Mouse (Mus musculus) cerebellum, adult 11 months (tissue): ENCODE measurements at regions not wholly inside any gene's neighbourhood (a gene's known extent, or its start where the extent isn't known, plus 50 kb on each side); places are given as distances from the start of the nearest gene placed in this dataset.

Experiments
- DNase-seq: peaks from one replicate; pipeline ENCODE4 v3.0.0; 2022

- DNase-seq = no peak
Observed at GRCm38 (mm10) chr10:99375101-99375500, 112.1 kb downstream of the Dusp6 start.

- DNase-seq = no peak
Observed at GRCm38 (mm10) chr10:99376430-99376829, 113.4 kb downstream of the Dusp6 start.

- DNase-seq = no peak
Observed at GRCm38 (mm10) chr10:99377548-99377947, 114.5 kb downstream of the Dusp6 start.

- no peak for DNase-seq
Observed at GRCm38 (mm10) chr10:99379156-99379555, 116.1 kb downstream of the Dusp6 start.

- no peak for DNase-seq
Observed at GRCm38 (mm10) chr10:99380170-99380569, 117.1 kb downstream of the Dusp6 start.

- DNase-seq = no peak
Observed at GRCm38 (mm10) chr10:99383028-99383427, 120.0 kb downstream of the Dusp6 start.

GRCm38 (mm10) chr10:99384366-99384765, 121.3 kb downstream of the Dusp6 start:
- no peak for DNase-seq

GRCm38 (mm10) chr10:99384851-99385250, 121.8 kb downstream of the Dusp6 start:
- no peak for DNase-seq

GRCm38 (mm10) chr10:99385854-99386253, 122.8 kb downstream of the Dusp6 start:
- DNase-seq = no peak

GRCm38 (mm10) chr10:99388526-99388925, 125.5 kb downstream of the Dusp6 start:
- DNase-seq = no peak

- DNase-seq = no peak
Observed at GRCm38 (mm10) chr10:99388986-99389385, 126.0 kb downstream of the Dusp6 start.

GRCm38 (mm10) chr10:99390609-99391183, 127.7 kb downstream of the Dusp6 start:
- no peak for DNase-seq

- no peak for DNase-seq
Observed at GRCm38 (mm10) chr10:99391725-99392124, 128.7 kb downstream of the Dusp6 start.

GRCm38 (mm10) chr10:99392979-99393378, 129.9 kb downstream of the Dusp6 start:
- DNase-seq = no peak

- no peak for DNase-seq
Observed at GRCm38 (mm10) chr10:99393523-99393922, 130.5 kb downstream of the Dusp6 start.

GRCm38 (mm10) chr10:99395411-99395810, 132.4 kb downstream of the Dusp6 start:
- DNase-seq = no peak

GRCm38 (mm10) chr10:99396630-99397029, 133.6 kb downstream of the Dusp6 start:
- no peak for DNase-seq

GRCm38 (mm10) chr10:99400076-99400475, 137.0 kb downstream of the Dusp6 start:
- DNase-seq = no peak

- DNase-seq = no peak
Observed at GRCm38 (mm10) chr10:99406764-99407163, 143.7 kb downstream of the Dusp6 start.

- DNase-seq = no peak
Observed at GRCm38 (mm10) chr10:99408786-99409185, 145.8 kb downstream of the Dusp6 start.

GRCm38 (mm10) chr10:99409744-99410143, 146.7 kb downstream of the Dusp6 start:
- DNase-seq = no peak

GRCm38 (mm10) chr10:99410754-99411153, 147.7 kb downstream of the Dusp6 start:
- DNase-seq = no peak

- no peak for DNase-seq
Observed at GRCm38 (mm10) chr10:99413455-99413854, 150.4 kb downstream of the Dusp6 start.

- no peak for DNase-seq
Observed at GRCm38 (mm10) chr10:99416271-99416670, 153.2 kb downstream of the Dusp6 start.

- no peak for DNase-seq
Observed at GRCm38 (mm10) chr10:99416896-99417479, 154.0 kb downstream of the Dusp6 start.
